Mouse (Mus musculus): ENCODE data around the gene Gja1.

Gene Gja1

DNA sequence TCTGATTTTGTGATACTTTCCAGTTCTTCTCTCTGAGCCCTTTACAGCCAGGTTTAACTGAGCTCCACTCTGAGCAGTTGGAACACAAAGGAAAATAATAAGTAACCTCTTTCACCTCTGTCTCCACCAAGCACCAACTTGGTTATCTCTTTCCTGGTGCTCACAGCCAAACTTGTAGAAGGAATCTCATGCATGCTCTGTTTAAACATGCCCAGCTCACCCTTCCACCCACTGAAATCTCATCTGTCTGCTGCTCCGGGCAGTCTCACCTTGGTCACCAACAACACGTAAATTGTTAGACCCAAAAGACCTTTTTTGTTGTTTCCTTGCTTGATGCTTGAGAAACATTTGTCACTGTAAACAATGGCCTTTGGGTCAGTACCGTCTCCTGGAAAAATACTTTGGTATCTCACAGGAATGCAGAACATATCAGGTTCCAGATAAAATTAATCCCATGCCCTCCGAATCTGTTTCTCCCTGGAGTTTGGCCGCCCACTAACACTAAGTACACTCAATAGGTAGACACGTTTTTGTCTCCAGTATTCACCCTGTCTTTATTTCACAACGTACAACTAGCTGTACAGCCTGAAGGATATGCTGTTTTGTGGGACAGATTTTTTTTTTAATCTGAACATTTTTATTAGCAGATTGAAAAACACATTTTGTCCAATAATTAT is 38.9 kb downstream of the Gja1 start:
- DNase-seq (ENCODE audit: low read depth, low spot score) = no peak

DNA sequence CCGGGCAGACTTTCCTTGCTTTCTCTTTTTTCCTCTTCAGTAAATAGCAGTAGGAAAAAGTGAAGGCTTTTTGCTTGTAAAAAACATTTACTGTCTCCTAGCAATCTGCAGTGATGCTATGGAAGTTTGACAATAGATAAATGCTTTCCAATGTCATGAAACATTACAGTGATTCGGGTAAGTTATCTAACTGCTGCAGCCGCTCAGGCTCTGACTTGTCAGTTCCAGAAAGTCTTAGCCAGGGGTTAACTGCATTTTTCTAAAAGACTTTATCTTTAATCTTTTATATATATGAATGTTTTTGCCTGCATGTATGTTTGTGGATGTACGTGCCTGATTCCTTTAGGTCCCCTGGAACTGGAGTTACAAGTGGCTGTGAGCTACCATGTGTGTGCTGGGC is 45.4 kb downstream of the Gja1 start:
- no peak for DNase-seq (ENCODE audit: low read depth, low spot score)

DNA sequence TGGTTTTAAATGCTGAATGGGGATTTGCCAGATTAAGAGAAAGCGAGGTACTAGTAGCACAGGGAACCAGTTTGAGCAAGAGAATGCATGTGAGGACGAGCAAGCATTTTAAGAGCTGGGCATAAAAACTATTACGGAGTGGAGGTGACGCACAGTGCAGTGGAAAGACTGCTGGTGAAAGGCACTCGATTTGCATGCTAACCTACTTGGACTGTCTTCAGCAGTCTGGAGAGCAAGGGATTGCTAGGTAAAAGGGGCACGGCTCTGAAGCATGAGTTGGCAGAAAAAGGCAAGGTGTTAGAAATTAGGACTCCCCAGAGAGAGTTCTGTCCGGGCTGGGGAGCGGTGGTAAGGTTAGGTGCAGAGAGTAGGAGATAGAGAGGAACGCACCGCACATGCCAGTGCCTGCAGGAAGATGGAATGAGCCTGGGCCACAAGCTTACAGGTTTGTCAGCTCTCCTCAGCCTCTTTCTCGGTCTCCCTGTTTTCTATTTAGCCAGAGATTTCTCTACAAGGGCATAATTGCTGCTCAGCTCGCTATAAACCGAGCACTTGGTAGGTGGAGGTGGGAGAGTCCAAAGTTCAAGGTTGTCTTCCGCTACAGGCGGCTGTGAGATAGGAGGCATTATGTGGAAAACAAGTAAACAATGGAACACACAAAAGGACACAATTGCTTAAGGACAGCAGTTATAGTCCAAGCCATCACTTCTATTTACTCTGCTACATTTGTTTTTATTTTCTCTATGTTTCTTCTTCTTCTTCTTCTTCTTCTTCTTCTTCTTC is 48.1 kb downstream of the Gja1 start:
- DNase-seq (ENCODE audit: low read depth, low spot score) = no peak

DNA sequence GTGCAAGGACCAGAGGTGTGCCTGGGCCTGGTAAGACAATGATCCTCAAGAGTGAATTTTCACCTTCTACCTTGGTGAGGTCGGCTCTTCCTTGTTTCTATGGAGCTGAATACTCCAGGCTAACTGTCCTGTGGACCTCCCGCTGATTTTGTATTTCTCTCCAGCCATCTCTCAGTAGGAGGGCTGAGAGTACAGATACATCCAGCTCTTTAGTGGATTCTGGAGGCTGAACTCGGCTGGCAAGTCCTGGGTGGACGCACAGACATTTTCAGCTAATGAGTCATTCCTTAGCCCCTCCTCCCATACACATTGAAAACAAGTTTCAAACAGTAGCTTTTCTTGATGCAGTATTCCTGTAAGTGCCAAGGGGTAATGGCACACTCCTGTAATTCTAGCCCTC is 49.2 kb downstream of the Gja1 start:
- no peak for DNase-seq (ENCODE audit: low read depth, low spot score)

DNA sequence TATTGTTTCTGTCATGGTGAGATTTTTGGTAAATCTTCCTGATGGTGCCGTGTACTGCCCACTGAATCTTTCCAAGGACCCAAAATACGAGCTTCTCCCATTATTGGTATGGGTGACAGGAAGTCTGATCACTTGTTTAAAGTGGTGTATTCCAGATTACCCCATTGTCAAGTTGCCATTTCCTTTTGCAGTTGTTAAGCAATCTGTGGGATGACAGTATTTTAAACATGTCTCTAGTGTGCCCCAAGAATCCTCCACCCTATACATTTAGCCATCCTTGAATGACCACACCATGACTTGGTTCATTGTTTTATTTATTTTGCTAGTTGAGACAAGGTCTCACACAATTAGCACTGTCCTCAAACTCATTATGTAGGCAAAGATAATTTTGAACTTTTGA is 50.3 kb downstream of the Gja1 start:
- no peak for DNase-seq (ENCODE audit: low read depth, low spot score)

DNA sequence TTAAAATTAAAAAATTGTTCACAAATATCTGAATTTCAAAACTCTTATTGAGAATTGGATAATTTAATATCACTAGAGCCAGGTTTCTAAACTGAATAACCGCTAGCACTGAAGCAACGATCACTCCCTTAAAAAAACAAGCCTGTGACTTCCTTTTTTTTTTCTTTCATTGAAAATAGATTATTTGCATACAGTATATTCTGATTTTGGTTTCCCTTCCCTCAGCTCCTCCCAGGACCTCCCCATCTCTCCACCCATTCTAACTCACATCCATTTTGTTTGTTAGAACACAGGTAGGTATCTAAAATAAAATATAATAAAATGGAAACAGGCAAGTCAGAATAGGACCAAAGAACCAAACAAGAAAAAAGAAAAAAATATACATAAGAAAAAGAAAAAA is 50.7 kb downstream of the Gja1 start:
- DNase-seq (ENCODE audit: low read depth, low spot score) = no peak

DNA sequence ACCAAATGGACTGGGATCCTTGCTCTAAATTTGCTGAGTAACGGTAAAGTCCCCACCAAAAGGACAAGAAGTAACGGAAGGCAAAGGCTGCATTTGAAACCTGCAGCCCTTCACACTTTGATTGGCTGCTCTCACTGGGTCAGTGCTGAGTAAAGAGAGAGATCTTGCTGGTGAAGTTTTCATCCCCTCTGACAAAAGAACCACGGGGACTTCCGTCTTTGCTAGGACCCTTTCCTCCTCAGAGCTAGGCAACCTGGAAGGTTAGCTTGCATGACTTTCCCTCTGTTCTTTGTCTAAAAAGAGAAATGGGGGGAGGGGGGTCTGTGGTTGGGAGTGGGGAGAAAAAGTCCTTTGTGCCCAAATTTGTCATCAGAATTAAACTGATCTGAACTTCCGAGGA is 51.9 kb downstream of the Gja1 start:
- DNase-seq (ENCODE audit: low read depth, low spot score) = no peak

GRCm38 (mm10) chr10:56431600-56432389 is 54.7 kb downstream of the Gja1 start:
- peak; percentile 81 for DNase-seq (ENCODE audit: low read depth, low spot score)

- DNase-seq (ENCODE audit: low read depth, low spot score) = no peak
Measured at GRCm38 (mm10) chr10:56432390-56432709, 55.2 kb downstream of the Gja1 start.

- no peak for DNase-seq (ENCODE audit: low read depth, low spot score)
Measured at GRCm38 (mm10) chr10:56437290-56437689, 60.2 kb downstream of the Gja1 start.

DNA sequence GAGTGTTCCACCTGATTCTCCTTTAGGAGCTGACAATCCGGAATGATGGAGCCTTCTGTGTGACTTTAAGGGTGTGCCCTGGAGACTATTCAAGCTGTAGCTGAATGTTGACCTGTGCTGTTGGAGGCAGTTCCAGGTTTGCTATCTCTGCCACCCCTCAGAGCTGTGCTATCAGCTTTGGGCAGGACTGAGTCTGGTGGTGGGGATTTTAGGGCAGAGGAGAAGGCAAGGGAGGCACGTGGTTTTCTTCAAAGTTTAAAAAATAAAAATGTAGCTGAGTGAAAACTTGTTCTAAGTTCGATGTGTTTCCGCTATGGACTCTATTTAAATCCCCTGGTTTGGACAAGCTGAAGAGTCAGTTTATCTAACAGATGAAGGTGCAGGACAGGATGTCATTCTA is 62.5 kb downstream of the Gja1 start:
- DNase-seq (ENCODE audit: low read depth, low spot score) = no peak

DNA sequence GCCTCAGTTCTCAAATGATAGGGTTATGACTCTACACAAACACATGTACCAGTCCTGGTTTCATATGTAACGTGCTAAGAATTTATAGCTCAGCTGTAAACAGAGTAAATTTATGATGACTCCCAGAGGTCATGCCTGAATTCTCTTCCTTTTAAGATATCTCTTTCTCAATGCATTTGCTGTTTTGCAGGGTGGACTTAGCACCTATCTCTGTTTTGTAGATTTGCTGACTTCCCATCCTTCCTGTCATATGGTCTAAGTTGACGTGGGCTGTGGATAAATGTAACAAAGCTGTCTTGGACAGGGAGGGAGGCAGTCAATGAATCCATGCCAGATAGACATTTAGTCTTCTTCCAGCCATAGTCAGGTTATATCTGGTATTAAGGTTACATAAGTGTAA is 67.3 kb downstream of the Gja1 start:
- no peak for DNase-seq (ENCODE audit: low read depth, low spot score)

DNA sequence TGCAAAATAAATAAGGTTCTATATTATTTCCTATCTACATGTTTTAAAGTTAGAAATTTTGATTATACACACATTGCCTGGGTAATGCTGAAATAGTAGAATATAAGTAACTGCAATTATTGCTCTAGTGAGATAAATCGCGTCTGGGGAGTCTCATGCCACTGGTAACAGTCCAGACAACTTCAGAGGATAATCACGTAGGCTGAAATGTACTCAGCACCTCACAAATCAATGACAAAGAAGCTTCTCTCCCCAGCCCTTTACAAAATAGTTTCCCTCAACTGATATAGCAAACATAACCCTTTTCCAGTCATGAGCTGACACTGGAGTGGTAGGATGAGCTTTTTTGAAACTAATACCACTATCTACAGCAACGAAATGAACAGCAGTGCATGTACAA is 71.9 kb downstream of the Gja1 start:
- no peak for DNase-seq (ENCODE audit: low read depth, low spot score)

All from mesoderm, embryonic 11.5 days (tissue).